Mouse (Mus musculus): ENCODE measurements around the gene Anp32a. TPM values are rescaled to one million over a fixed set of nuclear protein-coding genes. Genes with fewer than 3 reads are reported as not detected.

Anp32a gene
- polyA plus RNA-seq, 1 experiment from 2014 or later: 206 TPM

- Histone ChIP-seq H3K9me3 (ENCODE audit: control insufficient read depth, low read length) (no peaks in the 10 kb centered on the region), H3K4me1 (ENCODE audit: control insufficient read depth, insufficient read depth, low read length) (peaks cover 5% of the 10 kb centered on the region; the same call in 1 of the 2 replicates), H3K4me3 (ENCODE audit: low read length) (no peak overlapping the region), H3K27ac (ENCODE audit: low read length) (no peak overlapping the region), H3K27me3 (replicated peaks; ENCODE audit: control insufficient read depth, insufficient read depth, low read length) (no peaks in the 10 kb centered on the region), H3K4me2 (ENCODE audit: low read depth, low read length) (no peak overlapping the region), H3K9ac (ENCODE audit: low read depth, low read length) (no peak overlapping the region), H3K36me3 (ENCODE audit: control insufficient read depth, insufficient read depth, low read length) (no peaks in the 10 kb centered on the region)
- 79% methylated on average over 4 of the region's 4 CpGs for WGBS
- ATAC-seq: no peak
Measured at GRCm38 (mm10) chr9:62385727-62386518, 44.8 kb downstream of the Anp32a start.

DNA sequence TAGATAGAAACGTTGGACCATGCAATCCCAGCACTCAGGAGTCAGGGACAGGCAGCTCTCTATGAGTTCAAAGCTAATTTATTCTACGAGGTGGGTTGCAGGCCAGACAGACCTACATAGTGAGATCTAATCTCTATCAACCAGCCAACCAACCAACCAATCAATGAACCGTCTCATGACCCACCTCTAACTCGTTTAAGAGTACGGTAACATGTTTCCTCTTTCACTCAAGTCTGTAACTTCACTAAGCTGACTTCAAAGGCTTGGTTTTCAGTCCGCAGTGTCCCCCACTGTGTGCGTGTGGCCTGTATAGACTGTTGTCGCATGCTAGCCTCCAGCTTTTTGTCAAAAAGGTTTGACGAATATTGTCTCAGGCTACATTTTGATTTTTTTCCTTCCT lies 48.6 kb downstream of the Anp32a start:
- Histone ChIP-seq H3K4me1 (ENCODE audit: control insufficient read depth, insufficient read depth, low read length) (peaks cover 5% of the 10 kb centered on the region; the same call in 1 of the 2 replicates), H3K4me2 (ENCODE audit: low read depth, low read length) (no peak overlapping the region)

DNA sequence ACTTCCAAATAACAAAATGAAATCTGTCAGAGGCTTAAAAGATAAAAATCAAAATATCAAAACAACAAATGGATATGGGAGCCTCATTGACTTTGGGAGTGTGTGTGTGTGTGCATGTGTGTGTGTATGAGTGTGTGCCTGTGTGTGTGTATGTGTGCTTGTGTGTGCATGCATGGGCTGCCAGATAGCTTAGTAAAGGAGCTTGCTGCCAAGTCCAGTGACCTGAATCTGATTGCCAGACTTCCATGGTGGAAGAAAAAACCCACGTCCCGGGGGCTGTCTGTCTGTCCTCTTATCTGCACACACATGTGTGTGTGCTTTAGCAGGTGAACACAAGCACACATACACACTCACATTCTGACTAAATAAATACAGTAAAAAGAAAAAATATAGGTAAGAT lies 52.4 kb downstream of the Anp32a start:
- Histone ChIP-seq H3K9me3 (ENCODE audit: control insufficient read depth, low read length) (no peaks in the 10 kb centered on the region), H3K4me2 (ENCODE audit: low read depth, low read length) (no peak overlapping the region), H3K4me3 (ENCODE audit: low read length) (no peak overlapping the region), H3K27me3 (replicated peaks; ENCODE audit: control insufficient read depth, insufficient read depth, low read length) (no peaks in the 10 kb centered on the region), H3K4me1 (ENCODE audit: control insufficient read depth, insufficient read depth, low read length) (no peaks in the 10 kb centered on the region), H3K27ac (ENCODE audit: low read length) (no peak overlapping the region), H3K9ac (ENCODE audit: low read depth, low read length) (no peak overlapping the region), H3K36me3 (ENCODE audit: control insufficient read depth, insufficient read depth, low read length) (no peaks in the 10 kb centered on the region)
- WGBS: 82% methylated on average over 2 of the region's 2 CpGs
- no peak for ATAC-seq

More for the DNA sequence above, 48.6 kb downstream of the Anp32a start:
- Histone ChIP-seq H3K9me3 (ENCODE audit: control insufficient read depth, low read length) (no peaks in the 10 kb centered on the region), H3K27me3 (replicated peaks; ENCODE audit: control insufficient read depth, insufficient read depth, low read length) (no peaks in the 10 kb centered on the region), H3K4me3 (ENCODE audit: low read length) (no peak overlapping the region), H3K36me3 (ENCODE audit: control insufficient read depth, insufficient read depth, low read length) (no peaks in the 10 kb centered on the region), H3K9ac (ENCODE audit: low read depth, low read length) (no peak overlapping the region), H3K27ac (ENCODE audit: low read length) (no peak overlapping the region)
- WGBS: 73% methylated on average over 9 of the region's 9 CpGs
- no peak for ATAC-seq

- 40% methylated on average over 2 of the region's 2 CpGs for WGBS
- Histone ChIP-seq H3K4me3 (ENCODE audit: low read length) (no peak overlapping the region), H3K4me2 (ENCODE audit: low read depth, low read length) (no peak overlapping the region), H3K9me3 (ENCODE audit: control insufficient read depth, low read length) (no peaks in the 10 kb centered on the region), H3K27ac (ENCODE audit: low read length) (no peak overlapping the region), H3K9ac (ENCODE audit: low read depth, low read length) (no peak overlapping the region), H3K27me3 (replicated peaks; ENCODE audit: control insufficient read depth, insufficient read depth, low read length) (no peaks in the 10 kb centered on the region), H3K4me1 (ENCODE audit: control insufficient read depth, insufficient read depth, low read length) (no peaks in the 10 kb centered on the region), H3K36me3 (ENCODE audit: control insufficient read depth, insufficient read depth, low read length) (no peaks in the 10 kb centered on the region)
- no peak for ATAC-seq
Measured at GRCm38 (mm10) chr9:62394163-62394562, 53.1 kb downstream of the Anp32a start.

GRCm38 (mm10) chr9:62400531-62401170 lies 59.6 kb downstream of the Anp32a start:
- H3K9ac ChIP-seq (ENCODE audit: low read depth, low read length): no peak overlapping the region
- H3K4me1 ChIP-seq (ENCODE audit: control insufficient read depth, insufficient read depth, low read length): no peaks in the 10 kb centered on the region
- H3K27me3 ChIP-seq (replicated peaks; ENCODE audit: control insufficient read depth, insufficient read depth, low read length): no peaks in the 10 kb centered on the region
- no peak for ATAC-seq
- no peaks in the 10 kb centered on the region for H3K36me3 ChIP-seq (ENCODE audit: control insufficient read depth, insufficient read depth, low read length)
- no peak overlapping the region for H3K4me3 ChIP-seq (ENCODE audit: low read length)
- WGBS: 49% methylated on average over 11 of the region's 11 CpGs
- H3K4me2 ChIP-seq (ENCODE audit: low read depth, low read length): no peak overlapping the region
- no peak overlapping the region for H3K27ac ChIP-seq (ENCODE audit: low read length)
- H3K9me3 ChIP-seq (ENCODE audit: control insufficient read depth, low read length): no peaks in the 10 kb centered on the region

GRCm38 (mm10) chr9:62401589-62401988 lies 60.5 kb downstream of the Anp32a start:
- no peak overlapping the region for H3K27ac ChIP-seq (ENCODE audit: low read length)

DNA sequence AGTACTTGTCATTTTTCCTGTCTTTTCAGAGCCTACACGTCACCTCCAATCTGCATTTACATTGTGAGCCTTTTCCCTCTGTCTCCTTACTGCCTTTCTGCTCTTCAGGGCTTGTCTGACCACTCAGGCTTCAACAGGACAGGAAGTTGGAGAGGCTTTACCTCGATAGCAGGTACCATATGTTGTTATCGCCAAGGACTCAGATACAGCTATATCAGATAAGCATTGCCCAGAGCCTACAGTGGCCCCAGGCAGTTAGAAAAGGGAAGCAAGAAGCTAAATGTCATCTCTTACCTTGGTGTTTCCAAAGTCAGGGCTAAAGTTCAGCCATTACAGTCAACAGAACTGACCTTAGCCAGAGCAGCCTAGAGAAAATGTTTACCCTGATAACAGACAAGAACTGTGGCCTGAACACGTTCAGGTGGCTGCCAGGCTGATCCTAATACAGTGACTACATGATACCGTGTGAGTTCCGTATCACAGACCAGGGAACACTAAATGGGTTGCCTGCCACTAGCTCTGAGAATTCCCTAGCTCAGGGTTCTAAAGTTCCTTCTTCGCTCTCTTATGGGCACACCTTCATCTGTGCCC lies 65.4 kb downstream of the Anp32a start:
- H3K4me3 ChIP-seq (ENCODE audit: low read length): no peak overlapping the region
- no peak overlapping the region for H3K4me2 ChIP-seq (ENCODE audit: low read depth, low read length)
- H3K9me3 ChIP-seq (ENCODE audit: control insufficient read depth, low read length): 0 out of 2 replicates have a peak, but pooled peaks cover 3% of the 10 kb centered on the region
- WGBS: 55% methylated on average over 7 of the region's 7 CpGs
- no peaks in the 10 kb centered on the region for H3K36me3 ChIP-seq (ENCODE audit: control insufficient read depth, insufficient read depth, low read length)
- H3K9ac ChIP-seq (ENCODE audit: low read depth, low read length): no peak overlapping the region
- H3K27ac ChIP-seq (ENCODE audit: low read length): peak overlapping the region; percentile 63
- no peaks in the 10 kb centered on the region for H3K4me1 ChIP-seq (ENCODE audit: control insufficient read depth, insufficient read depth, low read length)
- H3K27me3 ChIP-seq (replicated peaks; ENCODE audit: control insufficient read depth, insufficient read depth, low read length): no peaks in the 10 kb centered on the region
- peak; percentile 92 for ATAC-seq

More at GRCm38 (mm10) chr9:62401589-62401988, 60.5 kb downstream of the Anp32a start:
- no peak overlapping the region for H3K9ac ChIP-seq (ENCODE audit: low read depth, low read length)
- H3K4me1 ChIP-seq (ENCODE audit: control insufficient read depth, insufficient read depth, low read length): no peaks in the 10 kb centered on the region
- no peaks in the 10 kb centered on the region for H3K27me3 ChIP-seq (replicated peaks; ENCODE audit: control insufficient read depth, insufficient read depth, low read length)
- H3K4me2 ChIP-seq (ENCODE audit: low read depth, low read length): no peak overlapping the region
- H3K4me3 ChIP-seq (ENCODE audit: low read length): no peak overlapping the region
- WGBS: 52% methylated on average over 1 of the region's 1 CpGs
- ATAC-seq: no peak
- no peaks in the 10 kb centered on the region for H3K36me3 ChIP-seq (ENCODE audit: control insufficient read depth, insufficient read depth, low read length)
- H3K9me3 ChIP-seq (ENCODE audit: control insufficient read depth, low read length): no peaks in the 10 kb centered on the region

GRCm38 (mm10) chr9:62407357-62408146 lies 66.5 kb downstream of the Anp32a start:
- H3K4me3 ChIP-seq (ENCODE audit: low read length): no peak overlapping the region
- no peaks in the 10 kb centered on the region for H3K27me3 ChIP-seq (replicated peaks; ENCODE audit: control insufficient read depth, insufficient read depth, low read length)
- WGBS: 69% methylated on average over 5 of the region's 5 CpGs
- H3K36me3 ChIP-seq (ENCODE audit: control insufficient read depth, insufficient read depth, low read length): no peaks in the 10 kb centered on the region
- H3K9ac ChIP-seq (ENCODE audit: low read depth, low read length): no peak overlapping the region
- H3K9me3 ChIP-seq (ENCODE audit: control insufficient read depth, low read length): 0 out of 2 replicates have a peak, but pooled peaks cover 3% of the 10 kb centered on the region
- no peak overlapping the region for H3K27ac ChIP-seq (ENCODE audit: low read length)
- no peak overlapping the region for H3K4me2 ChIP-seq (ENCODE audit: low read depth, low read length)
- no peak for ATAC-seq
- no peaks in the 10 kb centered on the region for H3K4me1 ChIP-seq (ENCODE audit: control insufficient read depth, insufficient read depth, low read length)

GRCm38 (mm10) chr9:62418742-62419141 lies 77.6 kb downstream of the Anp32a start:
- Histone ChIP-seq H3K4me1 (ENCODE audit: control insufficient read depth, insufficient read depth, low read length) (peaks cover 12% of the 10 kb centered on the region), H3K4me3 (ENCODE audit: low read length) (no peak overlapping the region), H3K27ac (ENCODE audit: low read length) (no peak overlapping the region), H3K4me2 (ENCODE audit: low read depth, low read length) (no peak overlapping the region), H3K36me3 (ENCODE audit: control insufficient read depth, insufficient read depth, low read length) (no peaks in the 10 kb centered on the region), H3K9me3 (ENCODE audit: control insufficient read depth, low read length) (peaks cover 4% of the 10 kb centered on the region), H3K27me3 (replicated peaks; ENCODE audit: control insufficient read depth, insufficient read depth, low read length) (no peaks in the 10 kb centered on the region), H3K9ac (ENCODE audit: low read depth, low read length) (no peak overlapping the region)
- no peak for ATAC-seq
- WGBS: 61% methylated on average over 5 of the region's 5 CpGs

Measured in intestine, embryonic 16.5 days (tissue).